Mouse (Mus musculus) heart, postnatal 10 days (tissue): ENCODE data around the gene Myb. TPM values are rescaled to one million over a fixed set of nuclear protein-coding genes. Genes with fewer than 3 reads are reported as not detected.

Experiments used
- DNase-seq, 2 experiments: peaks; one replicate each; pipeline ENCODE4 v3.0.0; 2021
- intact Hi-C: fragments of 180-260 bp; cut with DNase I; formaldehyde crosslinking; loops from one replicate; pipeline ENCODE4 v1.15.1; 2025
- total RNA-seq, 2 experiments: library from RNA; stranded (reverse); gene quantifications; 2 replicates each; pipeline ENCODE4 v1.2.3; 2021

Gene Myb
- total RNA-seq, 2 experiments from 2014 or later: 0.50 to 1.2 TPM

GRCm38 (mm10) chr10:21144627-21145504, 15.9 kb downstream of the Myb start:
- DNase-seq: peak; percentile 57 to 62

GRCm38 (mm10) chr10:21135297-21135696, 25.5 kb downstream of the Myb start:
- intact Hi-C loops: no loop called here
- DNase-seq: no peak

More at GRCm38 (mm10) chr10:21144627-21145504, 15.9 kb downstream of the Myb start:
- intact Hi-C loops: no loop called here

DNA sequence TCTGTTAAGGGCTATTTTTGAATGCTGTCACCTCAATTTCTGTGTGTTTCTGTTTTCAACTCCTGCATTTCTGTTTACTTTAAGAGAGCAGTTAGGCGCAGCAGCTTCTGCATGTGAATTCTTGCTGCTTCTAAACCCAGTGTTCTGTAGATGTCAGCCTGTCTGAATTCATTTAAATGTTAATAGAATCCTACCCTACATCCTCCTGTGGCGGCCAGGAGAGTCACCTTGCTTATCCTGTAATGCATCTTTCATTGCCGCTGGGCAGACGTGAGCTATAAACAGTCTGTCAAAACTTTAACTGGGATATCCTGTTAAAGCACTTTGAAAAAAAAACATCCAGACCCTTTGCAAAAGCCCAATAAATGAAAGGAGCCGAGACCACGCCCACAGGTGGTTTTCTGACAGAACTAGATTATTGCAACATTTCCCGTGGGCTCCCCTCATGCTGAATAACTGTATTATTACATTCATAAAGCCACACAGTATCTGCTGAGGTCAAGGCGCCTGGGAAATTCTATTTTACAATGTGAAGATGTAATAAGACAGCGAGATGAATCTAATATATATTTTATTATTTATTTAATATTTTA, 29.8 kb downstream of the Myb start:
- no peak for DNase-seq
- intact Hi-C loops: no loop called here

GRCm38 (mm10) chr10:21128086-21128611, 32.6 kb downstream of the Myb start:
- intact Hi-C loops: no loop called here
- peak in 1 of 2 experiments; percentile 1 for DNase-seq

DNA sequence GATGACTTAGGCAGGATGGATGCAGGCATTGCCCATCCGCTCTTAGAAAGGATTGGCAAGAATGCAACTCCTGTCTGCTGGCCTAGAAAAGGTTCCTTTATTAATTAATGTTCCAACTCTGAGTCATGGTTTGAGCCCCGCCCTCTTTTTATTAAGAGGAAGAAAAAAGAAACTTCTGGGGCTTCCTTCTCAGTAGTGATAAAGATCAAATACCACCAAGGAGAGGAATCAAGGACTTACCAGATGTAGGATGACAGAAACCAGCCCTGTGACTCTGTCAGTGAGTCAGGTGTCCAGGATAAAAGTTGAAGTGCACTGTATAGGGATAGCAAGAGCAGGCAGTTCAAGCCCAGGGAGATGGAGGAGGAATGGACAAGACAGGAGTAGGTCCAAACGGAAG, 42.4 kb downstream of the Myb start:
- intact Hi-C loops: no loop called here
- DNase-seq: no peak

GRCm38 (mm10) chr10:21114459-21114858, 46.3 kb downstream of the Myb start:
- DNase-seq: no peak
- intact Hi-C loops: no loop called here

GRCm38 (mm10) chr10:21112689-21113088, 48.1 kb downstream of the Myb start:
- intact Hi-C loops: no loop called here
- no peak for DNase-seq

- no peak for DNase-seq
- intact Hi-C loops: no loop called here
Measured at GRCm38 (mm10) chr10:21109337-21110056, 51.3 kb downstream of the Myb start.

DNA sequence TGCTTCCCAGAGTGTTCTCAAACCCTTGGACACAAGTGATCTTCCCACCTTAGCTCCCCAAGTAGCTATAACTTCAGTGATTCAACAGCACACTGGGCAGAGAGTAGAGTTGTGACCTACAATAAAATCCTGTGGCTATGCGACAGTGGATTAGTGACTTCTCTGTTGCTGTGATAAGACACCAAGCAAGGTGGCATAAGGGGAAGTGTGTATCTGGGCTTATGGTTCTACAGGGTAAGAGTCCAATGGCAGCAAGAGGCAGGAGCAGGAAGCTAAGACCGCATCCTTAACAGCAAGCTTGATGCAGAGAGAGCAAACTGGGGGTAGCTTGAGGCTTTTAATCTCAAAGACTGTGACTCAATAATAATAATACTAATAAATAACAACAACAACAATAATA, 52.0 kb downstream of the Myb start:
- DNase-seq: no peak
- intact Hi-C loops: no loop called here

DNA sequence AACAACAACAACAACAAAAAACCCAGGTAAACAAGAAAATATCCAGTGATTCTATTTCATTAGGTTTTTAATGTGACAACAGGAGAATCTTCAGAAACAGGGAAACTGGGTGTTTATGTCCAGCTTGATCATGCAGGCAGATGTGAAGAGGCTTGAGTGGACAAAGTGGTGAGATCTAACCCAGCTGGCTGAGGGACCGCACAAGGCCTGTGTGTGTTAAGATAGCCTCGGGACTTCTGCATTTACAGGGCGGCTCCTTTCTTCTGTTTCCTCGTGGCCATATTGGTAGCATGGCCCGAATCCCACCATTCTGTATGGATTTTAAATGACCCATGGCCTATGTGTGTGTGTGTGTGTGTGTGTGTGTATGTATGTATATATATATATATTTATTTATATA, 52.6 kb downstream of the Myb start:
- intact Hi-C loops: no loop called here

DNA sequence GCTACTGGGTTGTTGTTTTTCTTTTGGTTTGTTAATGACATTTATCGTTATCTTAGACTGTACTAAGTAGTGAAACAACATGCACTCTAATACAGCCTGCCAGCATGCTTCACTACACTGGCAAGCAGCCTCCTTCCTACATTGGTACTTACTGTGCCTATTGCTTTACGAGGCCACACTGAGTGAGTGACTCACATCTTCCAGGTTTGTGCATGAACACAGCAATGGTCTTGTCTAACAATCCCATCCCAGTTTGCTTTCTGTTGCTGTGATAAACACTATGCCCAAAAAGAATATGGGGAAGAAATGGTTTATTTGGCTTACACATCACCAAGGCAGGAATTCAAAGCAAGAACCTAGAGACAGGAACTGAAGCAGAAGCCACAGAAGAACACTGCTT, 55.6 kb downstream of the Myb start:
- no peak for DNase-seq
- intact Hi-C loops: no loop called here

More for the DNA sequence above, 52.6 kb downstream of the Myb start:
- no peak for DNase-seq

GRCm38 (mm10) chr10:21102689-21103088, 58.1 kb downstream of the Myb start:
- intact Hi-C loops: no loop called here
- DNase-seq: no peak

GRCm38 (mm10) chr10:21101948-21102347, 58.8 kb downstream of the Myb start:
- no peak for DNase-seq
- intact Hi-C loops: no loop called here

DNA sequence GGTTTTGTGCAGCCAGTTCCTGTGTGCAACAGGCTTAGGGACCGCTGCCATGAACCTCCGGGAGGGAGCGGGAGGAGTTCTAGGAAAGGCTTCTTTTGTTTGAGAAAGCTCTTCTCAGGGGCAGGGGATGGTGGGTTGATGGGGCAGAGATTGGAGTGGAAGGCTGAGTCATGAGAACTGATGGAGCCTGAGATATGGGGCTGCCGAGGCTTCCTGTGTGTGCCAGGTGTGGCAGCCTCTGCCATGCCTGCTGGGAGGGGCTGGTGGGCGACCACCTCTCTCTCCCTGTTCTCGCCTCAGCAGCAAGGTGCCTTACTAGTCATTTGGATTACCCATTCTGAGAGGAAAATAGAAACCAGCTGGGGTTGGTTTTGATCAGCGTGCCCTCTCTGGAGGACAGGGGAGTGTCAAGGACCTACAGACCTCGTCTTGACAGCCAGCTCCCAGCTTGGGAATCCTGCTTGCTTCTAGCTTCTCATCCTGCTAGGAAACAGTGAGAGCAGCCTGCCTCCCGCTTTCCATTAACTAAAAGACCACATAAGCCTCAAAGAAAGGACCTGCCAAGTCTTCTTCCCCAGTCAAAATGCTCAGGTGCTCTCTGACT, 60.0 kb downstream of the Myb start:
- intact Hi-C loops: no loop called here
- DNase-seq: peak in 1 of 2 experiments; percentile 7

DNA sequence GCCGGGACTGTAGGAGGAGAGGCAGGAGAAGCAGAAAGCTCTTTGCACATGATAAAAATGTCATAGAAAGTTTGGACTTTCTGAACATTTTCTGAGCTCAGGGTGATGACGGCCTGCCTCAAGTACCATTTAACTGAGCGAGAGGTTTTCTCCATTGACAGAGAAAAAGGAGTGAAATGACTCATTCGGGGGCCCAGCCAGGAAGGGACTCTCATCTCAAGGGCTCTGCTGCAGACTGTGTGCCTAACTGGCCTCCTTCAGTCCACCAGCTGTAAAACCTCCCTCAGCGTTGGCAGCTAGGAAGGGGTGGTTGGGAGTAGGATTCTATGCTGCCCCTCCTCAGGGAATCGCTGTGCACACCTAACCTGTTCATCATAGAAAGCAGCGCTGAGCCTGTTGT, 61.3 kb downstream of the Myb start:
- DNase-seq: no peak
- intact Hi-C loops: no loop called here

- intact Hi-C loops: no loop called here
- no peak for DNase-seq
Measured at GRCm38 (mm10) chr10:21095541-21095940, 65.2 kb downstream of the Myb start.

- no peak for DNase-seq
- intact Hi-C loops: no loop called here
Measured at GRCm38 (mm10) chr10:21094896-21095295, 65.9 kb downstream of the Myb start.

DNA sequence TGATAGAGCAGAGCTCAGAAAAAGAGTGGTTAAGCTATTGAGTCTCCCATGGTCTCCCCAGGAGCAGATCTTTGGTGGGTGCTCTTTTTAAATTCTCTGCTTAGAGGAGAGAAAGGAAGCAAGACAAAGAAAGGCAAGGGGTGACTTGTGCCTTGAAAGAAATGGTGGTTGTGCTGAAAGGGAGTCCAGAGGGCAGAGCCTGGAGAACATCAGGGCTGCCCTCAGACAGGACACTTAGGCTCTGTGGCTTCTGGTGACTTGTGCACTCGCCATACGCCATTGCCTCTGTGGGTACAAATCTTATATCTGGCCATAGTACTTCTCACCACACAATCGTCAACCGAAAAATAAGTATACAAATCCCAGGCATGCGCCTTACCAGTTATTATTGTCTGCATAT, 67.5 kb downstream of the Myb start:
- intact Hi-C loops: no loop called here
- DNase-seq: no peak

- DNase-seq: peak in 1 of 2 experiments; percentile 10
- intact Hi-C loops: no loop called here
Measured at GRCm38 (mm10) chr10:21092501-21093270, 68.1 kb downstream of the Myb start.
